Mouse (Mus musculus) lung, postnatal 4 days (tissue): ENCODE data around the gene Glo1.
A peak's percentile ranks its signal among the peaks of the same experiment; 100 is the strongest.

ENCODE experiments used
- DNase-seq, 2 experiments: peaks; one replicate each; pipeline ENCODE4 v3.0.0; 2021

Gene Glo1

DNA sequence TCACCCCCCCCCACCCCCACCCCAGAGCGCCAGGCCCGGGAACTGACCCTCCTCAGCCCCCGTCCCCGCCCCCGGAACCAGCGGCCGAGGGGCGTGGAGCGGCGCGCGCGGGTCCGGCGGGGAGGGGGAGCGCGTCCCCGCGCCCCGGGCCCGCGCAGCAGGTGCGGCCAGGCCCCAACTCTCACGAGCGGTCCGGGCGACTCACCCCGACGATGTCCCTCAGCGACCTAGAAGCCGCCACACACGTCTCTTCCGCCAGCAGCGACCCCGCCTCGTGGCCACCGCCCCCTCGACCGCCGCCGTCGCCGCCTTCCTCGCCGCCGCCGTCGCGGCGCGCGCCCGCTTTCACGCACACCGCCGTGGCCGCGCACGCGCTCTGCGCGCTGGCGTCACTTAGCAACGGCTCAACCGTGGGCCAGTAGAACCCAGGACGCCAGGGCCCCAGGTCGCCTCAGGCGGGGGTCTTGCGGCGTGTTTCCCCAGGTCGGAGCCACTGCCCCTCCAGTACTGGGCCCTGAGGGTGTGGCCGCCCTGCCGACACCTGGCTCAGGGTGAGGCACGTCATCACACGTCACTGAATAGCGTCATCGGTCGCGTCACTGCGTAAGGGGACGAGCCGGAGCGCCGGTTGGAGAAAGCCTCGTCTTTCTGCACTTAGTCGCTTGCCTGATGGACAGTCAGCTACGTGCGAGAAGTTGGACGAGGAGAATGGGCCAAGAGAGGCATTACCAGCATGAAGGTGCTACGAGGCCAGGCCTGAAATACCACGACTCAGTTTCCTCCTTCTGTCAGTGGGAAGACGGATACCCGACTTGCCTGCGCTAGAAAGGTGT is 50.5 kb downstream of the Glo1 start, which contains the start of gene Btbd9:
Btbd9 (minus strand) TSS at position 548 of the 833 bp plus-strand sequence.
- DNase-seq, result peak; percentile 96

- no peak for DNase-seq
These were observed 51.4 kb downstream of the Glo1 start for GRCm38 (mm10) chr17:30575121-30575904.

GRCm38 (mm10) chr17:30574783-30575075 is 51.9 kb downstream of the Glo1 start:
- DNase-seq, result no peak

GRCm38 (mm10) chr17:30573990-30574782 is 52.5 kb downstream of the Glo1 start:
- peak; percentile 52 to 73 for DNase-seq

GRCm38 (mm10) chr17:30570971-30571370 is 55.7 kb downstream of the Glo1 start:
- peak; percentile 47 to 67 for DNase-seq

GRCm38 (mm10) chr17:30570173-30570572 is 56.5 kb downstream of the Glo1 start:
- DNase-seq, result peak; percentile 64 to 72

DNA sequence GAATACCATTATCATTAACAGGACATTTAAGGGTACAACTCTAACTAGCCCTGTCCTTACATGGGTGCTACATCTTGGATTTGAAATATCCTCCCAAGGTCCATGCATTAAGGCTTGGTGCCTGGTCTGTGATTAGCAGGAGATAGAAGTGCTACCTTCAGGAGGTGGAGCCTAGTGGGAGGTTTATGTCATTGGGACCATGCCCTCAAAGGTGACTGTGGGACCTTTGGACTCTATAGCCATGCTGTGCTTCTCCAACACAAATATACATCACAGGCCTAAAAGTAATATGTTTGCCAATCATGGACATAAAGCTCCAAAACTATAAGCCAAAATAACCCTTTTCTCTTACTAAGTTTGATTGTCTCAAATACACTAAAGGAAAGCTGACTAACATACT is 58.2 kb downstream of the Glo1 start:
- DNase-seq, result no peak

GRCm38 (mm10) chr17:30564971-30565370 is 61.7 kb downstream of the Glo1 start:
- no peak for DNase-seq

- DNase-seq, result no peak
These were observed 62.3 kb downstream of the Glo1 start for GRCm38 (mm10) chr17:30564407-30564806.

- DNase-seq, result no peak
These were observed 63.1 kb downstream of the Glo1 start for GRCm38 (mm10) chr17:30563484-30564075.

GRCm38 (mm10) chr17:30562770-30563169 is 63.9 kb downstream of the Glo1 start:
- no peak for DNase-seq

GRCm38 (mm10) chr17:30559536-30559935 is 67.1 kb downstream of the Glo1 start:
- DNase-seq, result peak; percentile 71 to 83

- DNase-seq, result no peak
These were observed 68.0 kb downstream of the Glo1 start for GRCm38 (mm10) chr17:30558623-30559022.

GRCm38 (mm10) chr17:30556512-30556911 is 70.2 kb downstream of the Glo1 start:
- no peak for DNase-seq

- DNase-seq, result no peak
These were observed 73.4 kb downstream of the Glo1 start for GRCm38 (mm10) chr17:30553027-30553937.

DNA sequence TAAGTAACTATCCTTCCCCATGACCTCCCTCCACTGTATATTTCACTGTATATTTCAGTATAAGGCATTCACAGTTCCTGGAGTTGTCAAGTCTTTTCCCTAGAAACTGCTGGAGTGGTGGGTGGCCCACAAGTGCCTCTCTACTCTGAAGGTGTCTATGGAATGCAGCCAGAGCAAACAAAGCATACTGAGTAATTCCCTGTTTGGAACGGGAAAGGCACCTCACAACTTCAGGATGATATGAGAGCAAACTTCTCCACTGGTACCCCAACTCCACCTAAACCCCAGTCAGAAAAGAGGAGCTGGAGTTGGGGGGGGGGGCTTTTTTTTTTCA is 75.9 kb downstream of the Glo1 start:
- peak; percentile 68 to 72 for DNase-seq

DNA sequence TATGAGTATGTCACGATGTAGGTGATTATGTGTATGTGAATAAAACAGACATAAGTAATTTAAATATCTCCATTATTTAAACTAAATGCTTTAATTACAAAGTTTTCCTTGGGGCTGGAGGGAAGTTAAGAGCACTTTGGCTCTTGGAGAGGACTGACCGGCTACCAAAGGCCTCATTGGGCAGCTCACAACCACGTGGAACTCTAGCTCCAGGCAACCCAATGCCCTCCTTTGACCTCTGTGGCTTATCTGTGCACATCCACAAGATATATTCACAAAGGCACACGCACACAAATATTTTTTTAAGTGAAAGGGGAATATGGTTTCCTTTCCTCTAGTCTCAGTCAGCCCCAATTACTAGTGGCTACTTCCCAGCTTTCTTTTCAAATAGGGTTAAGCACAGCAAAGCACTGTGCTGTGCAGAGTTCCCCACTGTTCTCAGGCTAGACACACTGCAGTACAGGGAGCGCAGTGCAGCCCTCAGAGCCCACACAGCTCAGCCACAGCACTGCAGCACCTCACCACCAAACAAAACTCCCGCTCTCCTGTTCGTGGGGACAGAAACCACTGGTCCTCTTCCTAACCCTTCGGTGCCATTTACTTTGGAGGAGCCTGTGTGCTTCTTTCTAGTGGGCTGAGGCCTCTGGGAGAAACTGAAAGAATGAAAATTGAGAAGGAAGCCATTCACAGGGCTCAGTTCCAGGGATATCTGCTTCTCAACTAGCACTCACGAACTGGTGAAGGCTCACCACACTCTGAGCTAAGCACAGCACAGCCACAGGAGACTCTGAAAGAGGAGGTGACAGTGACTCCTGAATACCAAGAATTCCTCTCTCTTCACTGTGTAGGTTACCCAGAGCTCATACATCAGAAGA is 76.5 kb downstream of the Glo1 start:
- no peak for DNase-seq

DNA sequence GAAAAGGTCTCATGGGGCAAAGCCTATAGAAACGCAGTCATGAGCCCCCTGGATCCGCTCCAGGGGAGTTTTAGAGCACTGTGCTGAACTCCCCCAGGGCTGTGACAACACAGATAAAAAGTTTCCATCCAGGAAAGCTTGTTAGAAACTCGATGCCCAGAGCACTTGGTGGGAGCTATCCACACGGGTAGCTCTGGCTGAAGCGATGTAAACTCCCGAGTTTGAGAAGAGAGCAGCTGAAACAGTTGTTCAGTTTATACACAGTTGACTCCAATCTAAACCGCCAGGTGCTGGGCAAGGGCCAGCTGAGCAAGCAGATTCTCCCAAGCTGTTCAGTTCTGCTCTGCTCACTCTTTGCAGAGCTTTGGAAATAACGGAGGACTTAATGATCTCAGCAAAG is 87.6 kb downstream of the Glo1 start:
- peak; percentile 34 to 67 for DNase-seq

DNA sequence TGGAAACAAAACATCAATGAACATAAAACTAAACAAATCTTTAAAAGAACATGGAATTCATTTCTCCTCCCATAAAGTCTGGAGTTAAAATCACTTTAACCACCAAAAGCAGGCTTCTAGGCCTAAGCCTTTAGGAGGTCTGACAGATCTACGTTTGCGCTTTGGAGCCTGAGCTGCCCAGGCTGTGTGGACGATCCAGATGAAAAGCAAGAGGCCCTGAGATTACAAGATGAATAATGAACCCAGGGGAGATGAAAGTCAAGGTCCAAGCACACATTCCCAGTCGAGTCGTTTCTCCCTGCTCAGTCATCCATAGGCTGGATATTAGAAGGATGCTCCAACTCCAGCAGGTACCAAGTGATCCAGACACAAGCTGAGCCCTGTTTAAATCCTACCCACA is 90.0 kb downstream of the Glo1 start:
- DNase-seq, result no peak
